Mouse (Mus musculus): ENCODE measurements around the gene Ttll1.

DNA sequence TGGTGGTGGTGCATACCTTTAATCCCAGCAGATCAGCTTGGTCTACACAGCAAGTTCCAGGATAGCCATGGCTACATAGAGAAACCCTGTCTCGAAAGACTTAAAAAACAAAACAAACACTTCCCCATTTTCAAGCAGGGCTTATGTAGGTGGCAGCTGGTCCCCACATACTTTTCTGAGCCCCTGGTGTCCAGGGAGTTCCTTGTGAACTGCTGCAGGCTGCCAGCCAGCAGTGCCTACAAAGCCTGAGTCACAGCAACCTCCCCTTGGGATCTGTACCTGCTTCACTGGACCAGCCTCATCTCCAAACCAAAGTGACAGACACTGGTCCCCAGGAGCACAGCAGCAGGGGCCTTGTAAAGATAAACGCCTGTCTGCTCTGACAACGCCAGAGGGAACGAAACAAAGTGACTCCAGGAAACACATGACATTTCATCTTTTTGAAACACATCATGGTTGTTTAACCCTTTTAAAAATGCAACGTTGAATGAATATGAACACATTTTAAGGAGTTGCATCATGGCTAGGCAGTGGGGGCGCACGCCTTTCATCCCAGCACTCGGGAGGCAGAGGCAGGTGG, 28.0 kb downstream of the Ttll1 start:
- no peak for TF ChIP-seq POLR2A (IDR thresholded peaks at IDR 0.05; ENCODE audit: extremely low read depth, insufficient read depth, low read length)
- no peak for TF ChIP-seq CTCF (IDR thresholded peaks at IDR 0.05; ENCODE audit: low read depth, low read length)

All from liver, adult 2 months (tissue).